Mouse (Mus musculus): ENCODE measurements around the gene Tpra1. TPM values are rescaled to one million over a fixed set of nuclear protein-coding genes. Genes with fewer than 3 reads are reported as not detected.

Tpra1 gene
- polyA plus RNA-seq (2015; fragmentation: Nextera tagmentation; extraction: Ambion mirVana) = 68.3 and 75.1 TPM in 2 replicates

GRCm38 (mm10) chr6:88901947-88902820, at the start of gene Tpra1:
TSS of gene Tpra1 (plus strand) at chr6:88902251.
- peak within 1 kb of the TSS; percentile 90 for H3K4me2 ChIP-seq
- no peaks in the 10 kb centered on the region for H3K27me3 ChIP-seq
- ATAC-seq (replicated peaks; ENCODE audit: low FRiP score) = peak; percentile 89
- peak within 1 kb of the TSS; percentile 89 for H3K9ac ChIP-seq
- no peaks in the 10 kb centered on the region for H3K9me3 ChIP-seq (replicated peaks)
- peaks cover under 1% of the 10 kb centered on the region for H3K36me3 ChIP-seq
- H3K4me3 ChIP-seq (replicated peaks) = peak within 1 kb of the TSS; percentile 89
- WGBS = under 1% methylated on average over 66 of the region's 66 CpGs
- H3K4me1 ChIP-seq = peaks cover 67% of the 10 kb centered on the region
- peak within 1 kb of the TSS; percentile 94 for H3K27ac ChIP-seq

GRCm38 (mm10) chr6:88854509-88854908, 47.5 kb upstream of the Tpra1 start:
- H3K27me3 ChIP-seq = no peaks in the 10 kb centered on the region
- no peak overlapping the region for H3K27ac ChIP-seq
- H3K9ac ChIP-seq = no peak overlapping the region
- H3K4me3 ChIP-seq (replicated peaks) = no peak overlapping the region
- H3K4me1 ChIP-seq = 0 out of 2 replicates have a peak, but pooled peaks cover 6% of the 10 kb centered on the region
- no peaks in the 10 kb centered on the region; the same call in 1 of the 2 replicates for H3K36me3 ChIP-seq
- ATAC-seq (replicated peaks; ENCODE audit: low FRiP score) = no peak
- H3K9me3 ChIP-seq (replicated peaks) = 0 out of 2 replicates have a peak, but pooled peaks cover 3% of the 10 kb centered on the region
- 74% methylated on average over 5 of the region's 5 CpGs for WGBS
- no peak overlapping the region for H3K4me2 ChIP-seq

- WGBS = 27% methylated on average over 5 of the region's 5 CpGs
- Histone ChIP-seq H3K9me3 (replicated peaks) (0 out of 2 replicates have a peak, but pooled peaks cover 3% of the 10 kb centered on the region), H3K36me3 (no peaks in the 10 kb centered on the region; the same call in 1 of the 2 replicates), H3K4me2 (no peak overlapping the region), H3K4me3 (replicated peaks) (no peak overlapping the region), H3K4me1 (0 out of 2 replicates have a peak, but pooled peaks cover 6% of the 10 kb centered on the region), H3K27me3 (no peaks in the 10 kb centered on the region), H3K27ac (no peak overlapping the region), H3K9ac (no peak overlapping the region)
- no peak; the same call in 1 of the 2 replicates for ATAC-seq (replicated peaks; ENCODE audit: low FRiP score)
These were observed 46.4 kb upstream of the Tpra1 start for GRCm38 (mm10) chr6:88855636-88856035.

- H3K4me2 ChIP-seq = no peak overlapping the region
- 0 out of 2 replicates have a peak overlapping the region, but pooled peaks have one; percentile 37 for H3K27ac ChIP-seq
- peaks cover 7% of the 10 kb centered on the region for H3K36me3 ChIP-seq
- H3K4me1 ChIP-seq = 0 out of 2 replicates have a peak, but pooled peaks cover 6% of the 10 kb centered on the region
- 32% methylated on average over 9 of the region's 9 CpGs for WGBS
- no peak; the same call in 1 of the 2 replicates for ATAC-seq (replicated peaks; ENCODE audit: low FRiP score)
- H3K9me3 ChIP-seq (replicated peaks) = 0 out of 2 replicates have a peak, but pooled peaks cover 3% of the 10 kb centered on the region
- no peaks in the 10 kb centered on the region for H3K27me3 ChIP-seq
- H3K4me3 ChIP-seq (replicated peaks) = no peak overlapping the region
- no peak overlapping the region for H3K9ac ChIP-seq
These were observed 44.8 kb upstream of the Tpra1 start for GRCm38 (mm10) chr6:88857249-88857648.

GRCm38 (mm10) chr6:88857830-88858229, 44.2 kb upstream of the Tpra1 start:
- WGBS = 80% methylated on average over 6 of the region's 6 CpGs
- no peak for ATAC-seq (replicated peaks; ENCODE audit: low FRiP score)
- H3K9me3 ChIP-seq (replicated peaks) = 0 out of 2 replicates have a peak, but pooled peaks cover 3% of the 10 kb centered on the region
- H3K4me3 ChIP-seq (replicated peaks) = no peak overlapping the region
- H3K4me1 ChIP-seq = 0 out of 2 replicates have a peak, but pooled peaks cover 6% of the 10 kb centered on the region
- no peaks in the 10 kb centered on the region for H3K27me3 ChIP-seq
- no peak overlapping the region for H3K9ac ChIP-seq
- H3K27ac ChIP-seq = 0 out of 2 replicates have a peak overlapping the region, but pooled peaks have one; percentile 37
- peaks cover 11% of the 10 kb centered on the region for H3K36me3 ChIP-seq
- H3K4me2 ChIP-seq = no peak overlapping the region

GRCm38 (mm10) chr6:88858341-88858740, 43.7 kb upstream of the Tpra1 start:
- no peaks in the 10 kb centered on the region for H3K27me3 ChIP-seq
- 0 out of 2 replicates have a peak, but pooled peaks cover 3% of the 10 kb centered on the region for H3K9me3 ChIP-seq (replicated peaks)
- H3K4me2 ChIP-seq = no peak overlapping the region
- H3K4me3 ChIP-seq (replicated peaks) = no peak overlapping the region
- peaks cover 14% of the 10 kb centered on the region for H3K36me3 ChIP-seq
- WGBS = 50% methylated on average over 7 of the region's 7 CpGs
- 0 out of 2 replicates have a peak, but pooled peaks cover 6% of the 10 kb centered on the region for H3K4me1 ChIP-seq
- no peak overlapping the region for H3K27ac ChIP-seq
- ATAC-seq (replicated peaks; ENCODE audit: low FRiP score) = no peak
- no peak overlapping the region for H3K9ac ChIP-seq

- Histone ChIP-seq H3K9me3 (replicated peaks) (0 out of 2 replicates have a peak, but pooled peaks cover 3% of the 10 kb centered on the region), H3K4me2 (no peak overlapping the region), H3K27ac (no peak overlapping the region), H3K4me1 (0 out of 2 replicates have a peak, but pooled peaks cover 6% of the 10 kb centered on the region), H3K27me3 (no peaks in the 10 kb centered on the region), H3K4me3 (replicated peaks) (no peak overlapping the region), H3K36me3 (peaks cover 21% of the 10 kb centered on the region), H3K9ac (no peak overlapping the region)
- ATAC-seq (replicated peaks; ENCODE audit: low FRiP score) = no peak
- WGBS = 17% methylated on average over 2 of the region's 2 CpGs
These were observed 41.1 kb upstream of the Tpra1 start for GRCm38 (mm10) chr6:88860914-88861313.

- H3K4me2 ChIP-seq = no peak overlapping the region
- H3K9me3 ChIP-seq (replicated peaks) = 0 out of 2 replicates have a peak, but pooled peaks cover 3% of the 10 kb centered on the region
- no peaks in the 10 kb centered on the region for H3K4me1 ChIP-seq
- H3K9ac ChIP-seq = no peak overlapping the region
- no peak overlapping the region for H3K4me3 ChIP-seq (replicated peaks)
- H3K36me3 ChIP-seq = peaks cover 21% of the 10 kb centered on the region
- H3K27me3 ChIP-seq = no peaks in the 10 kb centered on the region
- H3K27ac ChIP-seq = no peak overlapping the region
- WGBS = 78% methylated on average over 7 of the region's 7 CpGs
- no peak for ATAC-seq (replicated peaks; ENCODE audit: low FRiP score)
These were observed 36.3 kb upstream of the Tpra1 start for GRCm38 (mm10) chr6:88865704-88866103.

GRCm38 (mm10) chr6:88869459-88869858, 32.6 kb upstream of the Tpra1 start:
- Histone ChIP-seq H3K36me3 (peaks cover 3% of the 10 kb centered on the region; the same call in 1 of the 2 replicates), H3K4me1 (peaks cover 16% of the 10 kb centered on the region), H3K9me3 (replicated peaks) (no peaks in the 10 kb centered on the region), H3K27me3 (peaks cover 8% of the 10 kb centered on the region), H3K4me2 (no peak overlapping the region), H3K27ac (no peak overlapping the region), H3K9ac (no peak overlapping the region), H3K4me3 (replicated peaks) (no peak overlapping the region)
- no peak for ATAC-seq (replicated peaks; ENCODE audit: low FRiP score)
- 84% methylated on average over 7 of the region's 7 CpGs for WGBS

GRCm38 (mm10) chr6:88870594-88870993, 31.5 kb upstream of the Tpra1 start:
- H3K27me3 ChIP-seq = peaks cover 16% of the 10 kb centered on the region
- no peak overlapping the region for H3K4me3 ChIP-seq (replicated peaks)
- H3K4me1 ChIP-seq = peaks cover 19% of the 10 kb centered on the region
- H3K9ac ChIP-seq = no peak overlapping the region
- H3K9me3 ChIP-seq (replicated peaks) = no peaks in the 10 kb centered on the region
- H3K4me2 ChIP-seq = no peak overlapping the region
- H3K27ac ChIP-seq = no peak overlapping the region
- H3K36me3 ChIP-seq = no peaks in the 10 kb centered on the region
- whole genome bisulfite sequencing = 67% methylated on average over 4 of the region's 4 CpGs
- ATAC-seq (replicated peaks; ENCODE audit: low FRiP score) = no peak

GRCm38 (mm10) chr6:88871546-88871945, 30.5 kb upstream of the Tpra1 start:
- Histone ChIP-seq H3K9me3 (replicated peaks) (no peaks in the 10 kb centered on the region), H3K27me3 (peaks cover 22% of the 10 kb centered on the region), H3K9ac (no peak overlapping the region), H3K36me3 (no peaks in the 10 kb centered on the region), H3K4me3 (replicated peaks) (no peak overlapping the region), H3K4me2 (no peak overlapping the region), H3K27ac (no peak overlapping the region), H3K4me1 (peaks cover 19% of the 10 kb centered on the region)
- 51% methylated on average over 8 of the region's 8 CpGs for WGBS
- ATAC-seq (replicated peaks; ENCODE audit: low FRiP score) = no peak

GRCm38 (mm10) chr6:88872811-88873210, 29.2 kb upstream of the Tpra1 start:
- H3K36me3 ChIP-seq = no peaks in the 10 kb centered on the region
- 57% methylated on average over 7 of the region's 7 CpGs for WGBS
- peaks cover 19% of the 10 kb centered on the region for H3K4me1 ChIP-seq
- no peaks in the 10 kb centered on the region for H3K9me3 ChIP-seq (replicated peaks)
- H3K27ac ChIP-seq = no peak overlapping the region
- no peak overlapping the region for H3K9ac ChIP-seq
- no peak overlapping the region for H3K4me2 ChIP-seq
- H3K27me3 ChIP-seq = peaks cover 22% of the 10 kb centered on the region
- ATAC-seq (replicated peaks; ENCODE audit: low FRiP score) = no peak
- H3K4me3 ChIP-seq (replicated peaks) = no peak overlapping the region

All from kidney, embryonic 15.5 days (tissue).